In the genomic region with DNA sequence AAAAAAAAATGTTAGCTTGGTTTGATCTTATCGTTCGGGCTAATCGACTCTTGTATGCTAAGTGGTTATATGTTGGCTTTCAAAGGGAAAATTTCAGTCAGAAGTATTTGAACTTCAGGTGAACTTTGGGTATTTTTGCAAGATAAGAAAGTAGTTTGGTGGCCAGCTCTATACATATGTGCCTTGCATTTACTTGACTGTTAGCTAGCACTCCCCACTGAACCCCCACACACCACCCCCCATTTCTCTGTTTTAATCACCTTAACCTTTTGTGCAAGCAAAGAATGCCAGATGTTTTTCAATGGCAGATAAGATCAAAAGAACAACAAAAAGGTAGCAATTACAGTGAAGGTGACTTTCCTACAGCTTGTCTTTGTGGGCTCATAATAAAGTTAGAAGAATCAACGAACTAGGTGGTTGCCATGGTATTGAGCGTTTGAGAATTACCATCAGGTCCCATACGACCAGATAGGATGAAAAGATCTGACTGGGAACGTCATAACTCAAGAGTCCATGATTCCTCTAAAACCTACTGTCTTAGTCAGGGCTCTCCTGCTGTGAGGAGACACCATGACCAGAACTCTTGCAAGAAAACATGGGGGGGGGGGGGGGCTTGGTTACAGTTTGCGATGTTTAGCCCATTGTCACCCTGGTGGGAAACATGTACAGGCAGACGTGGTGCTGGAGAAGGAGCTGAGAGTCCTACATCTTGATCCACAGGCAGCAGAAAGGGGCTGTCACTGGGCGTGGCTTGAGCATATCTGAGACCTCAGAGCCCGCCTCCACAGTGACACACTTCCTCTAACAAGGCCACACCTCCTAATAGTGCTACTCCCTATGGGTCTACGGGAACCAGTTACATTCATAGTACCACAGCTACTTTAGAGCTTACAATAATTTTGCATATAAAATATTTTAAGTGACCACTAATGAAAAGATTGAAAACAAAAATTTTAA, we compare ENCODE assay signal across 14 mouse cellular contexts.
DNase-seq lines count a peak whose midpoint lies in the region; ATAC-seq and TF ChIP-seq lines count a peak whose summit lies in the region.
"Had no signal": no experiment of that assay in that cellular context is flagged by ENCODE, and none has a peak within 500 bp of the region (broad histone marks: within the 10 kb centered on the region; RNA-seq: fewer than 3 reads in every experiment).

No protein-coding gene starts in this region.

- H3K4me2 ChIP-seq in intestine, postnatal 0 days (replicated peaks; ENCODE audit: low read depth): no peak overlapping the region
- no peak overlapping the region for H3K4me2 ChIP-seq in stomach, embryonic 14.5 days (replicated peaks; ENCODE audit: low read depth, low read length)
- H3K4me2 ChIP-seq: embryonic facial prominence, embryonic 15.5 days; neural tube, embryonic 12.5 days had no signal

- no peak overlapping the region for H3K9ac ChIP-seq in MEL (ENCODE audit: control insufficient read depth, low read depth, low read length, poor library complexity, severe bottlenecking)
- H3K9ac ChIP-seq in intestine, postnatal 0 days (ENCODE audit: low read depth, low read length): no peak overlapping the region
- H3K9ac ChIP-seq in stomach, embryonic 14.5 days (replicated peaks; ENCODE audit: low read depth, low read length): no peak overlapping the region
- H3K9ac ChIP-seq: embryonic facial prominence, embryonic 15.5 days; neural tube, embryonic 12.5 days had no signal

- H3K27me3 ChIP-seq in MEL (ENCODE audit: control insufficient read depth in 1 of 2, insufficient read depth in 2 of 2, low read length in 2 of 2): no peaks in the 10 kb centered on the region
- H3K27me3 ChIP-seq in intestine, postnatal 0 days (replicated peaks; ENCODE audit: control insufficient read depth, insufficient read depth, low read length): no peaks in the 10 kb centered on the region
- no peaks in the 10 kb centered on the region for H3K27me3 ChIP-seq in stomach, embryonic 14.5 days (ENCODE audit: control insufficient read depth, insufficient read depth, low read length)
- H3K27me3 ChIP-seq: embryonic facial prominence, embryonic 15.5 days; neural tube, embryonic 12.5 days had no signal

- peaks cover 3 to 12% of the 10 kb centered on the region in 2 experiments for H3K36me3 ChIP-seq in MEL (ENCODE audit: control insufficient read depth in 1 of 2, insufficient read depth in 2 of 2, low read length in 2 of 2)
- peaks cover 5% of the 10 kb centered on the region for H3K36me3 ChIP-seq in intestine, postnatal 0 days (ENCODE audit: control insufficient read depth, insufficient read depth)
- H3K36me3 ChIP-seq in stomach, embryonic 14.5 days (ENCODE audit: control insufficient read depth, insufficient read depth, low read length): no peaks in the 10 kb centered on the region; the same call in 1 of the 2 replicates
- H3K36me3 ChIP-seq: embryonic facial prominence, embryonic 15.5 days; neural tube, embryonic 12.5 days had no signal

- TF ChIP-seq EP300 in MEL (IDR thresholded peaks at IDR 0.05; ENCODE audit: low read depth in 1 of 2, low read length in 2 of 2): no peak

- TF ChIP-seq POLR2A in lung, adult 2 months (IDR thresholded peaks at IDR 0.05; ENCODE audit: borderline replicate concordance, extremely low read depth, low read depth, low read length): no peak
- no peak for TF ChIP-seq POLR2A in MEL (IDR thresholded peaks at IDR 0.05; ENCODE audit: control insufficient read depth in 1 of 2, insufficient read depth in 1 of 2, low read depth in 1 of 2, low read length in 2 of 2, poor library complexity in 1 of 2)

- DNase-seq in lung, adult 18-20 months: peak; percentile 22 to 46
- DNase-seq in lung, adult 2 months: no peak
- DNase-seq in MEL (ENCODE audit: low read depth, low spot score): peak; percentile 62
- DNase-seq in right cerebral cortex, adult 2 months (ENCODE audit: low spot score in 2 of 2): no peak
- no peak for DNase-seq in left cerebral cortex, adult 11 months (ENCODE audit: low spot score)
- DNase-seq: adrenal gland, adult 2 months; heart, adult 18-20 months; heart, postnatal 36 days; layer of hippocampus, postnatal 36 days; midbrain, embryonic 14.5 days had no signal

- TF ChIP-seq RAD21 in MEL (IDR thresholded peaks at IDR 0.05; ENCODE audit: low read depth, low read length): no peak

- no peaks in the 10 kb centered on the region for H3K79me2 ChIP-seq in MEL (ENCODE audit: control insufficient read depth, insufficient read depth, low read length, poor library complexity)

- ATAC-seq in intestine, postnatal 0 days: 0 out of 2 replicates have a peak, but pooled peaks have one; percentile 46
- ATAC-seq in stomach, embryonic 14.5 days (ENCODE audit: insufficient number of reproducible peaks, insufficient read depth, low FRiP score, low read depth): peak; percentile 80

- H3K27ac ChIP-seq in MEL (ENCODE audit: control insufficient read depth, low read depth, low read length): no peak overlapping the region
- no peak overlapping the region for H3K27ac ChIP-seq in intestine, postnatal 0 days (ENCODE audit: low read depth, low read length)
- no peak overlapping the region; the same call in 1 of the 2 replicates for H3K27ac ChIP-seq in stomach, embryonic 14.5 days (ENCODE audit: low read length)
- H3K27ac ChIP-seq: embryonic facial prominence, embryonic 15.5 days; neural tube, embryonic 12.5 days had no signal

- H3K4me1 ChIP-seq in lung, adult 2 months (ENCODE audit: control insufficient read depth, insufficient read depth, low read length): peaks cover 10% of the 10 kb centered on the region; the same call in 1 of the 2 replicates
- H3K4me1 ChIP-seq in MEL (ENCODE audit: control insufficient read depth in 1 of 2, insufficient read depth in 2 of 2, low read length in 2 of 2): 0 out of 4 replicates have a peak, but pooled peaks cover 0 to 3% of the 10 kb centered on the region in 2 experiments
- 0 out of 2 replicates have a peak, but pooled peaks cover 9% of the 10 kb centered on the region for H3K4me1 ChIP-seq in intestine, postnatal 0 days (replicated peaks; ENCODE audit: control insufficient read depth, insufficient read depth, low read length)
- H3K4me1 ChIP-seq in stomach, embryonic 14.5 days (ENCODE audit: control insufficient read depth, insufficient read depth, low read length): peaks cover 16% of the 10 kb centered on the region; the same call in 1 of the 2 replicates
- H3K4me1 ChIP-seq: neural tube, embryonic 12.5 days had no signal

- H3K9me3 ChIP-seq in MEL (replicated peaks; ENCODE audit: insufficient read depth, low read length): no peaks in the 10 kb centered on the region
- H3K9me3 ChIP-seq in intestine, postnatal 0 days (ENCODE audit: control insufficient read depth): no peaks in the 10 kb centered on the region
- H3K9me3 ChIP-seq in stomach, embryonic 14.5 days (ENCODE audit: control insufficient read depth, low read depth, low read length): no peaks in the 10 kb centered on the region
- H3K9me3 ChIP-seq: embryonic facial prominence, embryonic 15.5 days; neural tube, embryonic 12.5 days had no signal

- no peak for TF ChIP-seq CTCF in lung, adult 2 months (IDR thresholded peaks at IDR 0.05; ENCODE audit: insufficient read depth, low read length)
- no peak for TF ChIP-seq CTCF in MEL (IDR thresholded peaks at IDR 0.05 in 2 of 3, conservative IDR thresholded peaks at IDR 0.05 in 1 of 3; ENCODE audit: control insufficient read depth in 1 of 3, insufficient read depth in 1 of 3, low read depth in 2 of 3, low read length in 3 of 3, poor library complexity in 1 of 3, severe bottlenecking in 1 of 3)
- no peak for TF ChIP-seq CTCF in intestine, postnatal 0 days (IDR thresholded peaks at IDR 0.05; ENCODE audit: low read depth)

- WGBS in lung, adult 2 months: 74% methylated on average over 12 of the region's 12 CpGs
- WGBS in intestine, postnatal 0 days: 70% methylated on average over 12 of the region's 12 CpGs
- WGBS in stomach, embryonic 14.5 days: 60% methylated on average over 12 of the region's 12 CpGs

- H3K4me3 ChIP-seq in lung, adult 2 months (replicated peaks; ENCODE audit: extremely low read depth, low read depth, low read length): no peak overlapping the region
- no peak overlapping the region for H3K4me3 ChIP-seq in MEL (ENCODE audit: control insufficient read depth in 1 of 2, insufficient read depth in 1 of 2, low read depth in 2 of 2, low read length in 2 of 2)
- no peak overlapping the region for H3K4me3 ChIP-seq in intestine, postnatal 0 days (ENCODE audit: low read depth, low read length)
- no peak overlapping the region for H3K4me3 ChIP-seq in stomach, embryonic 14.5 days (ENCODE audit: low read depth, low read length)
- H3K4me3 ChIP-seq: embryonic facial prominence, embryonic 15.5 days; neural tube, embryonic 12.5 days had no signal

TF ChIP-seq in MEL, 35 proteins besides CTCF, POLR2A, EP300 and RAD21:
- TF ChIP-seq CHD2 (IDR thresholded peaks at IDR 0.05; ENCODE audit: low read length): no peak
- TF ChIP-seq ZC3H11A (IDR thresholded peaks at IDR 0.05; ENCODE audit: low read depth, low read length): no peak
- no peak for TF ChIP-seq E2F4 (IDR thresholded peaks at IDR 0.05; ENCODE audit: borderline replicate concordance, low read depth, low read length)

Comparison
In these comparisons a context has a peak if more than half of its experiments do, and no peak if none do; other contexts are left out.
1. DNase-seq: peak in lung, adult 18-20 months (2 of 2) and MEL (single experiment); none in lung, adult 2 months (single experiment), right cerebral cortex, adult 2 months (0 of 2) and left cerebral cortex, adult 11 months (single experiment).